Mouse (Mus musculus) neural tube, embryonic 14.5 days (tissue): ENCODE data around the gene Slc22a14. TPM values are rescaled to one million over a fixed set of nuclear protein-coding genes. Genes with fewer than 3 reads are reported as not detected.
"Not testable (repeated sequence)": the region's sequence is repeated elsewhere in the genome, so short reads cannot be mapped to it uniquely, and the experiment has no call there.

Experiments used
- ATAC-seq: fragments of 200-750 bp; cut with Nextera tagmentation; 2 replicates; pipeline ENCODE4 v1.8.0; 2017; ENCODE audit warnings: low read depth, mild to moderate bottlenecking, moderate TSS enrichment, moderate library complexity
- H3K27ac ChIP-seq: fragments of 300-500 bp; sonication (generic); 2 replicates; pipeline ENCODE4 v1.5.1; 2014; ENCODE audit warnings: low read depth, mild to moderate bottlenecking, control low read depth, low read length, moderate library complexity, mixed read lengths
- H3K27me3 ChIP-seq: fragments of 300-500 bp; sonication (generic); 2 replicates; pipeline ENCODE4 v1.6.1; 2014; ENCODE audit warnings: low read length; ENCODE audit not compliant: control insufficient read depth, insufficient read depth
- H3K36me3 ChIP-seq: fragments of 300-500 bp; sonication (generic); 2 replicates; pipeline ENCODE4 v1.6.1; 2014; ENCODE audit warnings: low read length, mixed read lengths; ENCODE audit not compliant: control insufficient read depth, insufficient read depth
- H3K4me1 ChIP-seq: fragments of 300-500 bp; sonication (generic); 2 replicates; pipeline ENCODE4 v1.6.1; 2014; ENCODE audit warnings: low read length; ENCODE audit not compliant: control insufficient read depth, insufficient read depth
- H3K4me2 ChIP-seq: fragments of 300-500 bp; sonication (generic); 2 replicates; pipeline ENCODE4 v1.6.1; 2014; ENCODE audit warnings: mild to moderate bottlenecking, low read depth, low read length, control low read depth
- H3K4me3 ChIP-seq: fragments of 300-500 bp; sonication (generic); 2 replicates; pipeline ENCODE4 v1.5.1; 2014; ENCODE audit warnings: low read depth, low read length, control low read depth, mixed read lengths
- H3K9ac ChIP-seq: fragments of 300-500 bp; sonication (generic); replicated peaks from 2 replicates; pipeline ENCODE4 v1.6.1; 2014; ENCODE audit warnings: low read depth, mild to moderate bottlenecking, control low read depth, low read length, mixed read lengths
- H3K9me3 ChIP-seq: fragments of 300-500 bp; sonication (generic); 2 replicates; pipeline ENCODE4 v1.6.1; 2016; ENCODE audit warnings: low read length; ENCODE audit not compliant: control insufficient read depth
- WGBS: fragments of 180-500 bp; shearing (Covaris S2); extraction: QIAGEN DNeasy Blood & Tissue Kit; methylation state at CpG from one replicate; pipeline ENCODE4 v1.1.7; 2014; 5-methylcytosine and 5-hydroxymethylcytosine counted together
- polyA plus RNA-seq: library from polyadenylated mRNA; unstranded; fragments of >200 nt; fragmentation: Nextera tagmentation; extraction: Ambion mirVana; gene quantifications from 2 replicates; pipeline ENCODE4 v1.2.1, GENCODE M21; 2014

Slc22a14 gene
- polyA plus RNA-seq, 1 experiment from 2014 or later: not detected

DNA sequence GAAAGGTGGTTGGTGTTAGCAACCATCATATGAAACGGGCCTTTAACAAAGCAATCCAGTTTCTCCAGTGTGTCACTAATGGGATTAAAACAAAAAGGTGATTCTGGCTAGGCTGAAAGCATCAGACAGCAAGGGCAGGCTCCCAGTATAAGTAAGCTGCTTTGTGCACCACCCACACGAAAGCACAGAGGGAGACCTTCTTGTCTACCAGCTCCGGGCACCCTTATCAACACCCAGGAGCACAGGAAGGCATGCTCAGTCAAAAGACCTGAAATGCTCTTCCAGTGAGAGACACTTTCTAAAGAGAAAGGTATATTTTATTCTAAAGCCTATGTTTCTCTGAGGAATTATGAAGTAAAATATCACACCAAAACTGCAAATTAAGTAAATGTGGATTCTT lies 74.6 kb downstream of the Slc22a14 start:
- 91% methylated on average over 3 of the region's 3 CpGs for WGBS
- 0 out of 2 replicates have a peak, but pooled peaks cover 3% of the 10 kb centered on the region for H3K36me3 ChIP-seq
- no peaks in the 10 kb centered on the region for H3K9me3 ChIP-seq
- no peaks in the 10 kb centered on the region for H3K27me3 ChIP-seq
- no peak overlapping the region for H3K27ac ChIP-seq
- no peaks in the 10 kb centered on the region for H3K4me1 ChIP-seq
- H3K4me2 ChIP-seq: no peak overlapping the region
- no peak for ATAC-seq
- no peak overlapping the region for H3K9ac ChIP-seq
- no peak overlapping the region for H3K4me3 ChIP-seq

DNA sequence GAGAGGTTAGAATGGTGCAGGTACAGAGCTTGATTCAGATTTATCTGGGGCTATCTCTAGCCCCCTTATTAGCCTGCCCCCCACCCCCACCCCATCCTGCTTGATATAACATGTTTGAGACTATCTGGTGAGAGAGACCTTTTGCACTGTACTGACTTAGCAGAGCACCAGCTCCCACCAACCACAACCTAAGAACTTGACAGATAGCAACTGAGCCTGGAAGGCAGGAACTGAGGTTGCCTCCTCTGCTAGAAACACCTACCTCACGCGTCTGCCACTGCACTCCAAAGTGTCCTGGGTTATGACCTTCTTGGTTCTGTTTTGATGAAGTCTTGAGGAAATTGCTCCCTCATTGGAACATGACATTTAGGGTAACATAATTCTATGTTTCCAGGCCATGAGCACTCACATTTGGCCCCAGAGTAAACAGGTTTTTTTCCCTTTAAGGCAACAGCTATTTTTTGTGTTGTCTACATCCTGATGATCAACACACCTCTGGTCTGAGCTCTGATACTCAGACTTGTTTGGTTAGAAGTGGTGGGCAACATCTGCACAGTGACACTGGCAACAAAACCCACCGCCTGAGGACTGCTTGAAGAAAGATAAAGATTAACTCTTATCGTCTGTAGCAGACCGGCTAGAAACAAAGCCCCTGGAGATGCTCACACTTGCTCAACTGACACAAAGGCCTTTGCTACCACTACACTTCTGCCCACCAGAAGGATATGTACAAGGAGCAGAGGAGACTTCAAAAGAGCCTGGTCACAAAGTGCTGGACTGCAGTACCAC lies 84.3 kb downstream of the Slc22a14 start:
- WGBS: 96% methylated on average over 5 of the region's 5 CpGs
- H3K36me3 ChIP-seq: no peaks in the 10 kb centered on the region
- H3K9ac ChIP-seq: 0 out of 2 replicates have a peak overlapping the region, but pooled peaks have one; percentile 16
- no peak for ATAC-seq
- no peaks in the 10 kb centered on the region for H3K9me3 ChIP-seq
- H3K27ac ChIP-seq: no peak overlapping the region
- H3K27me3 ChIP-seq: no peaks in the 10 kb centered on the region
- H3K4me1 ChIP-seq: 0 out of 2 replicates have a peak, but pooled peaks cover 3% of the 10 kb centered on the region
- H3K4me2 ChIP-seq: no peak overlapping the region
- no peak overlapping the region for H3K4me3 ChIP-seq

DNA sequence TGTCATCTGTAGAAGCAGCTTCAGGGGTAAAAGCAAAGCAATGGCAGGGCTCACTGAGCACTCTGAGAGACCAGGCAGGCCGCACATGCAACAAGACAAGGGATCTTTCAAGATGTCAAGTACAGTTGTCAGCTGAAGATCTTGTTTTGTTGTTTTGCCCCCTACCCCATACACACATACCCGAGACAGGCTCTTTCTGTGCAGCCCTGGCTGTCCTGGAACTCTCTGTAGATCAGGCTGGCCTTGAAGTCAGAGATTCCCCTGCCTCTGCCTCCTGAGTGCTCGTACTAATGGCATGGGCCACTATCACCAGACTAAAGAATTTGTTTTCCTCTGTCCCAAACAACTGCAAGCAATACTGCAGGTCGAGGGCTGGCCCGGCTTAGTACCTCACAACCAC lies 87.3 kb downstream of the Slc22a14 start:
- no peak for ATAC-seq
- Histone ChIP-seq H3K4me3 (no peak overlapping the region), H3K9ac (no peak overlapping the region), H3K27ac (no peak overlapping the region), H3K4me1 (0 out of 2 replicates have a peak, but pooled peaks cover 3% of the 10 kb centered on the region), H3K4me2 (no peak overlapping the region), H3K36me3 (no peaks in the 10 kb centered on the region), H3K27me3 (no peaks in the 10 kb centered on the region), H3K9me3 (no peaks in the 10 kb centered on the region)
- WGBS: 99% methylated on average over 5 of the region's 5 CpGs

- Histone ChIP-seq H3K27ac (no peak overlapping the region), H3K4me2 (no peak overlapping the region), H3K9ac (no peak overlapping the region), H3K27me3 (no peaks in the 10 kb centered on the region), H3K4me3 (no peak overlapping the region), H3K4me1 (0 out of 2 replicates have a peak, but pooled peaks cover 3% of the 10 kb centered on the region), H3K9me3 (no peaks in the 10 kb centered on the region), H3K36me3 (no peaks in the 10 kb centered on the region)
- no peak for ATAC-seq
- WGBS: 72% methylated on average over 7 of the region's 7 CpGs
Measured at GRCm38 (mm10) chr9:119276321-119276720, 89.0 kb downstream of the Slc22a14 start.

- H3K4me2 ChIP-seq, H3K4me1 ChIP-seq, H3K27ac ChIP-seq, H3K9me3 ChIP-seq, H3K4me3 ChIP-seq, H3K36me3 ChIP-seq, H3K27me3 ChIP-seq, ATAC-seq, H3K9ac ChIP-seq: not testable (repeated sequence)
- WGBS: 99% methylated on average over 5 of the region's 5 CpGs
Measured at GRCm38 (mm10) chr9:119274814-119275213, 90.5 kb downstream of the Slc22a14 start.

DNA sequence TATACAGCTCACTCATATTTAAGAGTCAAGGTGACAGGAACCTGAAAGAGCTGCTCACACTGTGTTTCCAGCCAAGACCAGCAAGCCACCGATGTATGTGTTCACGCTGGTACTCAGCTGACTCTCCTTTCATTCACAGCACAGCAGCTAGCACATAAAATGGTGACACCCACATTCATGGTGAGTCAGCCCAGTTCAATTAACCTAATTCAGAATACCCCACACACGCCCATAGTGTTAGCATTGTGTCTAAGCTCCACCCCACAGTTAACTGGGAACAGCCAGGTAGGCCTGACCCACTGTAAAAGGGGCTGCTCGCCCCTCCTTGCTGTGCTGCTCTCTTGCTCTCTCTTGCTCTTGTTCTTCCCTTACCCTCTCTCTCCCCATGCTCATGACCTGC lies 93.9 kb downstream of the Slc22a14 start:
- Histone ChIP-seq H3K27me3 (no peaks in the 10 kb centered on the region), H3K4me2 (no peak overlapping the region), H3K9ac (no peak overlapping the region), H3K4me3 (no peak overlapping the region), H3K27ac (no peak overlapping the region), H3K36me3 (peaks cover under 1% of the 10 kb centered on the region; the same call in 1 of the 2 replicates), H3K4me1 (0 out of 2 replicates have a peak, but pooled peaks cover under 1% of the 10 kb centered on the region), H3K9me3 (no peaks in the 10 kb centered on the region)
- WGBS: 62% methylated on average over 4 of the region's 4 CpGs
- no peak for ATAC-seq

DNA sequence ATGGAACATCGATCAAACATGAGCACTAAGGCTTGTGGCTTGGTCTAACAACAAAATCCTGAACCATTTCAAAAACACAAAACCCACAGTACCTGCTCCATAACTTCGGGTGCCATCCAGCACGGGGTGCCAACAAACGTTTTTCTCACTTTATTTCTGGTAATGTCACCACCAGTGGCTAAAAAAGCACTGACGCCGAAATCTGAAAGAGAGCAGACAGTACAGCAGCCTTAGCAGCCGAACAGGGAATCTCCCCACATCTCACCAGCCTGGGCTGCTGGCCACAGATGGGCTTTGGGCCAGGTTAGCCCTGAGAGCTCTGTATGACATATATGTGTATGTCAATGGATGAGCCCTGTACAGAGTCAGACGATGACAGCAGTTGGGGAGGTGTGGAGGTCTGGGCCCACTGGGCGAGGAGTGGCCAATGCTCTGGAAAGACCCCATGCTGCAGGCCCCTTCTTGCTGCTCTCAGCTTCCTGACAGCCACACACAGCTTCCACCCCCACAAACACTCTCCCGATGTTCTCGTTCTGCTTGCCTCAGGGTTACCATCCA lies 96.7 kb downstream of the Slc22a14 start:
- Histone ChIP-seq H3K36me3 (peaks cover 13% of the 10 kb centered on the region; the same call in 1 of the 2 replicates), H3K27me3 (no peaks in the 10 kb centered on the region), H3K9ac (no peak overlapping the region), H3K9me3 (no peaks in the 10 kb centered on the region), H3K4me3 (no peak overlapping the region), H3K4me2 (no peak overlapping the region), H3K4me1 (no peaks in the 10 kb centered on the region), H3K27ac (no peak overlapping the region)
- WGBS: 94% methylated on average over 11 of the region's 11 CpGs
- ATAC-seq: no peak

- Histone ChIP-seq H3K9me3 (no peaks in the 10 kb centered on the region), H3K4me3 (no peak overlapping the region), H3K4me1 (no peaks in the 10 kb centered on the region), H3K4me2 (no peak overlapping the region), H3K36me3 (peaks cover 13% of the 10 kb centered on the region; the same call in 1 of the 2 replicates), H3K27me3 (no peaks in the 10 kb centered on the region), H3K9ac (no peak overlapping the region), H3K27ac (no peak overlapping the region)
- WGBS: 94% methylated on average over 6 of the region's 6 CpGs
- ATAC-seq: no peak
Measured at GRCm38 (mm10) chr9:119268120-119268519, 97.2 kb downstream of the Slc22a14 start.

DNA sequence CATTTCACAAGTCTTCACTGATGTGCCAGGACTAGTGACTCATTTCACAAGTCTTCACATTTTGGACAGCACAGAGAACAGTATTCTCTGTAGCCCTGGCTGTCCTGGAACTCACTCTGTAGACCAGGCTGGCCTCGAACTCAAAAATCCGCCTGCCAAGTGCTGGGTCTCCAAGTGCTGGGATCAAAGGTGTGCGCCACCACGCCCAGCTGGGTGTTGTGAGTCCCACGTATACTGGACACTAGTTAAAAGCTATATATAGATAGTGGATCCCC lies 99.3 kb downstream of the Slc22a14 start:
- H3K9ac ChIP-seq, H3K4me3 ChIP-seq, ATAC-seq, H3K27me3 ChIP-seq, H3K4me2 ChIP-seq, H3K27ac ChIP-seq, H3K9me3 ChIP-seq, H3K4me1 ChIP-seq: not testable (repeated sequence)
- H3K36me3 ChIP-seq: peaks cover 21% of the 10 kb centered on the region; the same call in 1 of the 2 replicates
- 95% methylated on average over 5 of the region's 5 CpGs for WGBS
